Mouse (Mus musculus) intestine, embryonic 15.5 days (tissue): ENCODE data around the gene Slc16a5. TPM values are rescaled to one million over a fixed set of nuclear protein-coding genes. Genes with fewer than 3 reads are reported as not detected.
"Not testable (repeated sequence)": the region's sequence is repeated elsewhere in the genome, so short reads cannot be mapped to it uniquely, and the experiment has no call there.

Source experiments
- ATAC-seq: fragments of 200-750 bp; cut with Nextera tagmentation; 2 replicates; pipeline ENCODE4 v1.8.0; 2017; ENCODE audit warnings: moderate TSS enrichment, moderate library complexity
- H3K27ac ChIP-seq: fragments of 300-500 bp; sonication (generic); 2 replicates; pipeline ENCODE4 v1.5.1; 2015; ENCODE audit warnings: mild to moderate bottlenecking, inconsistent platforms
- H3K27me3 ChIP-seq: fragments of 300-500 bp; sonication (generic); replicated peaks from 2 replicates; pipeline ENCODE4 v1.6.1; 2015; ENCODE audit warnings: inconsistent platforms
- H3K36me3 ChIP-seq: fragments of 300-500 bp; sonication (generic); 2 replicates; pipeline ENCODE4 v1.6.1; 2015; ENCODE audit warnings: inconsistent platforms
- H3K4me1 ChIP-seq: fragments of 300-500 bp; sonication (generic); replicated peaks from 2 replicates; pipeline ENCODE4 v1.6.1; 2015; ENCODE audit warnings: inconsistent platforms
- H3K4me2 ChIP-seq: fragments of 300-500 bp; sonication (generic); replicated peaks from 2 replicates; pipeline ENCODE4 v1.6.1; 2015; ENCODE audit warnings: mild to moderate bottlenecking, inconsistent platforms
- H3K4me3 ChIP-seq: fragments of 300-500 bp; sonication (generic); replicated peaks from 2 replicates; pipeline ENCODE4 v1.5.1; 2015; ENCODE audit warnings: inconsistent platforms
- H3K9ac ChIP-seq: fragments of 300-500 bp; sonication (generic); 2 replicates; pipeline ENCODE4 v1.6.1; 2015; ENCODE audit warnings: inconsistent platforms
- H3K9me3 ChIP-seq: fragments of 300-500 bp; sonication (generic); 2 replicates; pipeline ENCODE4 v1.6.1; 2016; ENCODE audit warnings: inconsistent platforms
- WGBS: fragments of 180-500 bp; shearing (Covaris S2); methylation state at CpG from one replicate; pipeline ENCODE4 v1.1.7; 2015; 5-methylcytosine and 5-hydroxymethylcytosine counted together
- polyA plus RNA-seq: library from polyadenylated mRNA; unstranded; fragments of >200 nt; fragmentation: Nextera tagmentation; extraction: Ambion mirVana; gene quantifications from 2 replicates; pipeline ENCODE4 v1.2.1, GENCODE M21; 2015

Gene Slc16a5
- polyA plus RNA-seq, 1 experiment from 2014 or later = 3.7 TPM

- Histone ChIP-seq H3K36me3 (no peaks in the 10 kb centered on the region), H3K4me2 (no peak overlapping the region), H3K9ac (no peak overlapping the region), H3K4me3 (no peak overlapping the region), H3K9me3 (no peaks in the 10 kb centered on the region), H3K27me3 (no peaks in the 10 kb centered on the region), H3K27ac (no peak overlapping the region), H3K4me1 (peaks cover 35% of the 10 kb centered on the region)
- no peak for ATAC-seq
- 84% methylated on average over 8 of the region's 8 CpGs for WGBS
These were observed 10.5 kb upstream of the Slc16a5 start for GRCm38 (mm10) chr11:115451781-115452241.

GRCm38 (mm10) chr11:115452281-115452860 is 9.9 kb upstream of the Slc16a5 start:
- Histone ChIP-seq H3K9me3 (no peaks in the 10 kb centered on the region), H3K27me3 (no peaks in the 10 kb centered on the region), H3K4me3 (no peak overlapping the region), H3K9ac (no peak overlapping the region), H3K4me1 (peaks cover 33% of the 10 kb centered on the region), H3K36me3 (no peaks in the 10 kb centered on the region), H3K27ac (no peak overlapping the region), H3K4me2 (no peak overlapping the region)
- WGBS = 80% methylated on average over 7 of the region's 7 CpGs
- no peak for ATAC-seq

GRCm38 (mm10) chr11:115453306-115453705 is 9.0 kb upstream of the Slc16a5 start:
- no peak overlapping the region for H3K4me2 ChIP-seq
- H3K27me3 ChIP-seq = no peaks in the 10 kb centered on the region
- H3K4me1 ChIP-seq = peaks cover 25% of the 10 kb centered on the region
- 70% methylated on average over 4 of the region's 4 CpGs for WGBS
- no peak overlapping the region for H3K9ac ChIP-seq
- no peaks in the 10 kb centered on the region for H3K9me3 ChIP-seq
- H3K27ac ChIP-seq = no peak overlapping the region
- no peaks in the 10 kb centered on the region for H3K36me3 ChIP-seq
- no peak for ATAC-seq
- no peak overlapping the region for H3K4me3 ChIP-seq

- WGBS = 86% methylated on average over 6 of the region's 6 CpGs
- not testable (repeated sequence) for H3K4me3 ChIP-seq, H3K27ac ChIP-seq, H3K9ac ChIP-seq, H3K4me2 ChIP-seq, H3K9me3 ChIP-seq, ATAC-seq, H3K27me3 ChIP-seq, H3K36me3 ChIP-seq
- H3K4me1 ChIP-seq = peaks cover 17% of the 10 kb centered on the region
These were observed 7.5 kb upstream of the Slc16a5 start for GRCm38 (mm10) chr11:115454822-115455221.

- Histone ChIP-seq H3K4me3 (no peak overlapping the region), H3K27ac (no peak overlapping the region)
- ATAC-seq = no peak
These were observed 6.7 kb upstream of the Slc16a5 start for GRCm38 (mm10) chr11:115455619-115456018.

GRCm38 (mm10) chr11:115456182-115456581 is 6.1 kb upstream of the Slc16a5 start:
- 69% methylated on average over 5 of the region's 5 CpGs for WGBS
- H3K4me3 ChIP-seq = no peak overlapping the region
- 0 out of 2 replicates have a peak overlapping the region, but pooled peaks have one; percentile 40 for H3K27ac ChIP-seq
- H3K9ac ChIP-seq = no peak overlapping the region
- H3K27me3 ChIP-seq = no peaks in the 10 kb centered on the region
- no peak overlapping the region for H3K4me2 ChIP-seq
- ATAC-seq = peak; percentile 89
- H3K9me3 ChIP-seq = no peaks in the 10 kb centered on the region
- no peaks in the 10 kb centered on the region for H3K36me3 ChIP-seq
- peaks cover 17% of the 10 kb centered on the region for H3K4me1 ChIP-seq

More at GRCm38 (mm10) chr11:115455619-115456018, 6.7 kb upstream of the Slc16a5 start:
- peaks cover 17% of the 10 kb centered on the region for H3K4me1 ChIP-seq
- no peaks in the 10 kb centered on the region for H3K36me3 ChIP-seq
- no peak overlapping the region for H3K4me2 ChIP-seq
- no peaks in the 10 kb centered on the region for H3K27me3 ChIP-seq
- no peak overlapping the region for H3K9ac ChIP-seq
- H3K9me3 ChIP-seq = no peaks in the 10 kb centered on the region
- WGBS = 85% methylated on average over 15 of the region's 15 CpGs

GRCm38 (mm10) chr11:115457405-115457804 is 4.9 kb upstream of the Slc16a5 start:
- Histone ChIP-seq H3K36me3 (no peaks in the 10 kb centered on the region), H3K4me1 (peaks cover 20% of the 10 kb centered on the region), H3K4me2 (no peak overlapping the region), H3K9ac (no peak overlapping the region), H3K27ac (no peak overlapping the region), H3K4me3 (no peak overlapping the region), H3K9me3 (no peaks in the 10 kb centered on the region), H3K27me3 (no peaks in the 10 kb centered on the region)
- 29% methylated on average over 6 of the region's 6 CpGs for WGBS
- ATAC-seq = no peak

GRCm38 (mm10) chr11:115460976-115461375 is 1.3 kb upstream of the Slc16a5 start:
- peaks cover 26% of the 10 kb centered on the region for H3K4me1 ChIP-seq
- H3K27me3 ChIP-seq = no peaks in the 10 kb centered on the region
- ATAC-seq = no peak
- no peak overlapping the region for H3K4me3 ChIP-seq
- no peaks in the 10 kb centered on the region for H3K9me3 ChIP-seq
- no peak overlapping the region for H3K4me2 ChIP-seq
- 32% methylated on average over 8 of the region's 8 CpGs for WGBS
- H3K36me3 ChIP-seq = no peaks in the 10 kb centered on the region
- no peak overlapping the region for H3K27ac ChIP-seq
- H3K9ac ChIP-seq = no peak overlapping the region

GRCm38 (mm10) chr11:115461846-115462242 is 430 bp upstream of the Slc16a5 start:
- no peaks in the 10 kb centered on the region for H3K27me3 ChIP-seq
- no peak overlapping the region for H3K4me3 ChIP-seq
- no peak overlapping the region for H3K9ac ChIP-seq
- ATAC-seq = no peak
- no peaks in the 10 kb centered on the region for H3K36me3 ChIP-seq
- H3K4me2 ChIP-seq = no peak overlapping the region
- H3K27ac ChIP-seq = no peak overlapping the region
- H3K9me3 ChIP-seq = no peaks in the 10 kb centered on the region
- H3K4me1 ChIP-seq = peaks cover 19% of the 10 kb centered on the region
- 74% methylated on average over 5 of the region's 5 CpGs for WGBS

- Histone ChIP-seq H3K36me3 (no peaks in the 10 kb centered on the region), H3K27me3 (no peaks in the 10 kb centered on the region), H3K4me3 (no peak overlapping the region), H3K9me3 (no peaks in the 10 kb centered on the region), H3K9ac (no peak overlapping the region), H3K4me2 (peak overlapping the region; percentile 3; the same call in 1 of the 2 replicates), H3K4me1 (peaks cover 22% of the 10 kb centered on the region; the same call in 1 of the 2 replicates), H3K27ac (no peak overlapping the region)
- 41% methylated on average over 11 of the region's 11 CpGs for WGBS
- peak; percentile 85 for ATAC-seq
These were observed 1.1 kb downstream of the Slc16a5 start for GRCm38 (mm10) chr11:115463397-115463796.

GRCm38 (mm10) chr11:115464851-115465250 is 2.6 kb downstream of the Slc16a5 start:
- Histone ChIP-seq H3K4me3 (no peak overlapping the region), H3K9ac (no peak overlapping the region), H3K36me3 (no peaks in the 10 kb centered on the region), H3K4me1 (peaks cover 18% of the 10 kb centered on the region; the same call in 1 of the 2 replicates), H3K9me3 (no peaks in the 10 kb centered on the region), H3K27me3 (no peaks in the 10 kb centered on the region), H3K4me2 (no peak overlapping the region), H3K27ac (no peak overlapping the region)
- 83% methylated on average over 8 of the region's 8 CpGs for WGBS
- no peak for ATAC-seq

GRCm38 (mm10) chr11:115467217-115467618 is 4.9 kb downstream of the Slc16a5 start:
- WGBS = 32% methylated on average over 4 of the region's 4 CpGs
- no peaks in the 10 kb centered on the region for H3K27me3 ChIP-seq
- no peaks in the 10 kb centered on the region for H3K9me3 ChIP-seq
- H3K4me3 ChIP-seq = no peak overlapping the region
- ATAC-seq = no peak
- H3K27ac ChIP-seq = no peak overlapping the region
- H3K4me2 ChIP-seq = no peak overlapping the region
- H3K36me3 ChIP-seq = no peaks in the 10 kb centered on the region
- H3K4me1 ChIP-seq = peaks cover 17% of the 10 kb centered on the region; the same call in 1 of the 2 replicates
- no peak overlapping the region for H3K9ac ChIP-seq

- Histone ChIP-seq H3K36me3 (no peaks in the 10 kb centered on the region), H3K9me3 (no peaks in the 10 kb centered on the region), H3K27ac (no peak overlapping the region), H3K4me1 (peaks cover 25% of the 10 kb centered on the region), H3K4me2 (no peak overlapping the region), H3K4me3 (no peak overlapping the region), H3K27me3 (no peaks in the 10 kb centered on the region), H3K9ac (no peak overlapping the region)
- no peak for ATAC-seq
- WGBS = 88% methylated on average over 7 of the region's 7 CpGs
These were observed 9.9 kb downstream of the Slc16a5 start for GRCm38 (mm10) chr11:115472183-115472582.
